In the genomic region with DNA sequence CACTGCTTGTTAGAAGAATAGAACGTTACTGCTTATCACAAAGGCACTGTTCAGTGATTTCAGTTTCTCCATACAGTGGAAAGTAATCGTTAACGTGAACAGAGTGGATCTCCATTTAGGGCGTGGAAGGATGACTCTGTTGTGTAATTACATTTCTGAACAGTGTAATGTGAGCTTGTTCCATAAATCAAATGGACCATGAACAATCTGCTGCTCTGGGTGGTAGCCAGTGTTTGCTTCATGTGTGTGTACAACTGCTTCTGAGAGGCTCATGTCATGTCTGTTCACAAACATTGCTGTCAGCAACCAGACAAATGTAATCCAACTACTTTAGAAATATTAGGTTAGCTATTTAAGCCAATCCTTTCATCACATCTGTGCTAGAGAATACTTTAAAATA, we compare ENCODE assay signal across 16 mouse cellular contexts.
"Had no signal": no experiment of that assay in that cellular context is flagged by ENCODE, and none has a peak within 500 bp of the region (broad histone marks: within the 10 kb centered on the region; RNA-seq: fewer than 3 reads in every experiment).

No protein-coding gene starts in this region.

- ATAC-seq: midbrain, embryonic 16.5 days had no signal

- H3K4me2 ChIP-seq: limb, embryonic 13.5 days; midbrain, embryonic 11.5 days; neural tube, embryonic 13.5 days had no signal

- H3K4me1 ChIP-seq: limb, embryonic 13.5 days; neural tube, embryonic 13.5 days had no signal

- H3K27me3 ChIP-seq: limb, embryonic 13.5 days; neural tube, embryonic 13.5 days had no signal

- H3K4me3 ChIP-seq: layer of hippocampus, adult 2 months; limb, embryonic 13.5 days; neural tube, embryonic 13.5 days had no signal

- H3K9me3 ChIP-seq: limb, embryonic 13.5 days; neural tube, embryonic 13.5 days had no signal

- H3K9ac ChIP-seq: limb, embryonic 13.5 days; liver, embryonic 14.5 days; neural tube, embryonic 13.5 days had no signal

- DNase-seq: kidney, postnatal 10 days; kidney, postnatal 4 days; left cerebral cortex, postnatal 4 days; lung, adult 18-20 months; lung, postnatal 10 days; lung, postnatal 4 days; right cerebral cortex, postnatal 4 days; spleen, adult 18-20 months; thymus, adult 18-20 months; thymus, postnatal 14 days had no signal

- H3K27ac ChIP-seq: layer of hippocampus, adult 2 months; limb, embryonic 13.5 days; liver, embryonic 14.5 days; neural tube, embryonic 13.5 days had no signal
